Mouse (Mus musculus): ENCODE measurements around the gene Gimap7. TPM values are rescaled to one million over a fixed set of nuclear protein-coding genes. Genes with fewer than 3 reads are reported as not detected.

Gimap7 gene
- polyA plus RNA-seq (2016; fragmentation: Nextera tagmentation; extraction: Ambion mirVana), result not detected in 2 replicates

DNA sequence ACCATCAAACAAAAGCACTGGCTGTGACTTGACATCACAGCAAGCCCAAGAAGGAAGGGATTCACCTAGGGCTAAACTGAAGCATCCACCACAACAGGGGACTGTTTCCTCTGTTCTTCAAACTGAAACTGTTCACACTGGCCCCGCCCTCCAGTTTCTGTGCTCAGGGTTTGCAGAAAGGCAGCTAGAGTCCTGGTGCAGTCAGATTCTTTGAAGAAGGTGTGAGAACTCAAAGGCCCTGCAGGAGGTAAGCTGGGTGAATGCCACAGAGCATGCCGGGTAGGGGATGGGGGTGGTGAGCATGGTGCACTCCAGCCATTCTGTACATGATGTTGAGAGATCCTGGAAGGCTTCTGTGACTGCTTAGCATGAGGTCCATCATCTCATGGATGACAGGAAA lies at the start of gene Gimap7, which contains the start of gene Gm28053:
Gene Gimap7, plus strand, starts transcription at position 167 of the 400 bp plus-strand sequence.
Gene Gm28053, plus strand, starts transcription at position 153 of the 400 bp plus-strand sequence.
- Histone ChIP-seq H3K9ac (no peak within 1 kb of the TSS), H3K4me3 (no peak within 1 kb of the TSS), H3K4me1 (no peaks in the 10 kb centered on the region), H3K4me2 (replicated peaks) (no peak within 1 kb of the TSS), H3K36me3 (no peaks in the 10 kb centered on the region), H3K9me3 (no peaks in the 10 kb centered on the region), H3K27ac (no peak within 1 kb of the TSS), H3K27me3 (no peaks in the 10 kb centered on the region)
- ATAC-seq (ENCODE audit: insufficient number of reproducible peaks, insufficient read depth, low FRiP score, low TSS enrichment), result no peak
- 56% methylated on average over 2 of the region's 2 CpGs for WGBS

DNA sequence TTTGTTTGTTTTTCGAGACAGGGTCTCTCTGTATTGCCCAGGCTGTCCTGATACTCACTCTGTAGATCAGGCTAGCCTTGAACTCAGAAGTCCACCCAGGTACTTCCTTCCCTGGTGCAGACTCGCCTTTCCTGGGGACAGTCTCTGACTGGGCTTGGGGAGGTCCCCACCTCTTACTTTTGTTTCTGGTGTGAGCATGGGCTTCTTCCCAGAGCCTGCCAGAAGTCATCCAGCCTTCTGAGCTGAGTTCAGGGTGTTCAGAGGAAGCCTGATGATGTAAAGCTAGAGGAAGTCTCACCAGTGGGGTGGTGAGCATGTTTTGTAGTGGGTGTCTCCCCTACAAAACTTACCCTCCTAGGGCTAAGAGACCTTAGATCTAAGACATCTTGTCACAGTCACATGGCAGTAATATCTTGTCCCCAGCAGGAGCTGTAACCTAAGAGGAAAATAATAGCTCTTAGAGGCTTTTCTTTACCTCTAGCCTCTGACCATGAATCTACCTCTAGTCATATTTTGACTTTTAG lies 48.9 kb upstream of the Gimap7 start:
- H3K9me3 ChIP-seq, result no peaks in the 10 kb centered on the region
- H3K9ac ChIP-seq, result no peak overlapping the region
- no peak overlapping the region for H3K4me3 ChIP-seq
- no peak overlapping the region for H3K27ac ChIP-seq
- no peaks in the 10 kb centered on the region for H3K4me1 ChIP-seq
- no peaks in the 10 kb centered on the region for H3K27me3 ChIP-seq
- H3K4me2 ChIP-seq (replicated peaks), result no peak overlapping the region
- WGBS, result 53% methylated on average over 2 of the region's 2 CpGs
- ATAC-seq (ENCODE audit: insufficient number of reproducible peaks, insufficient read depth, low FRiP score, low TSS enrichment), result no peak
- H3K36me3 ChIP-seq, result no peaks in the 10 kb centered on the region

DNA sequence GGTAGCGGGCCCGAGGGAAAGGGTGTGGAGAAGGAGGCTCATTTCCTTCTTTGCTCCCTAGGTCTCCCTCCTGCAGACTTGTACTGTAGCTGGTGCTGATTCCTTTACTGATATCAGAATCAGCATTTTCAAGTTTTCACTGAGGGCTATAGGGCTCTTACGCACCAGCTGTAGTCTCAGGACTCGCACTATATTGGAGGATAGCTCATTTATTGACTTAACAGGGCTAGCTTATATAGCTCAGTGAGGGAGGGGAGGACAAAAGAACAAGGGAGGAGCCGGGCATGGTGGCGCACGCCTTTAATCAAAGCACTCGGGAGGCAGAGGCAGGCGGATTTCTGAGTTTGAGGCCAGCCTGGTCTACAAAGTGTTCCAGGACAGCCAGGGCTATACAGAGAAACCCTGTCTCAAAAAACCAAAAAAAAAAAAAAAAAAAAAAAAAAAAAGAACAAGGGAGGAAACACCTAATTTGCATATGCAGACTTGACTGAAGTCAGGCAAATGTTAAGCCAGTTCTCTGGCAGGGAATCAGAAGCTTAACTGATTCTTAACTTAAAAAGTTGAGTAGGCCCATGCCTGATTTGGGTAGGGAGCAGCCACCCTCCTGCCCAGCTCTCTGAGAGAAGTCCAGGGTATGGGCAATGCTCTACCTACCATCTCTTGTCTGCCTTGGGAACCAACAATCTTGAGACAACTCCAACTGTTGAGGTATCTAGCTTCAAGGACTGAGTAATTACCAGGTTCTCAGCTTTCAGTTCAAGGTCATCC lies 43.9 kb upstream of the Gimap7 start:
- no peak overlapping the region for H3K4me3 ChIP-seq
- no peaks in the 10 kb centered on the region; the same call in 1 of the 2 replicates for H3K4me1 ChIP-seq
- no peak overlapping the region for H3K27ac ChIP-seq
- 92% methylated on average over 9 of the region's 9 CpGs for WGBS
- H3K36me3 ChIP-seq, result no peaks in the 10 kb centered on the region
- no peak for ATAC-seq (ENCODE audit: insufficient number of reproducible peaks, insufficient read depth, low FRiP score, low TSS enrichment)
- H3K27me3 ChIP-seq, result no peaks in the 10 kb centered on the region
- no peaks in the 10 kb centered on the region for H3K9me3 ChIP-seq
- H3K4me2 ChIP-seq (replicated peaks), result no peak overlapping the region
- no peak overlapping the region for H3K9ac ChIP-seq

DNA sequence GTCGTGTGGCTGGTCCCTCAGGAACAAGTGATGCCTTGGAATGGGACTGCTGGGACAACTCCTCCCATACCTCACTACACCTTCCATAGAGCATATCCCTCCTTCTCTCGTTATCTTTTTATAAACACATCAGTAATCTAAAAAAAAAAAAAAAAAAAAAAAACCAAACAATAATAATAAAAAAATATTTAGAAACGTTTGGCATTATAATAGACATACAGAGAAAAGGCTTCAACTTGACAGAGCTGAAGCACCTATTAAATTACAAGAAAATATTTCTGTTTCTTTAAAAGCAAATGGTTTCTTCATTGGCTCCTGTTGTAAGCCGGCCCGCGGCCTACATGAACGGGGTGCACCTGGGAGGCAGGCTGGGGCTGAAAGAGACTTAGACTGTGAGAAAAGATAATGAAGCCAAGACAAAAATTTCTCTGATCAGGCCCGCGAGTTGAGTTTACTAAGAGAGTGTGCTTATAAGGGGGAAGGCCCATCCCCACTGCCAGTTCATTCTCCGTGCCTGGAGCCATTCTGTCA lies 43.0 kb upstream of the Gimap7 start:
- H3K36me3 ChIP-seq, result no peaks in the 10 kb centered on the region
- H3K4me2 ChIP-seq (replicated peaks), result peak overlapping the region; percentile 45
- no peaks in the 10 kb centered on the region; the same call in 1 of the 2 replicates for H3K4me1 ChIP-seq
- H3K4me3 ChIP-seq, result peak overlapping the region; percentile 27
- H3K27ac ChIP-seq, result no peak overlapping the region
- no peak for ATAC-seq (ENCODE audit: insufficient number of reproducible peaks, insufficient read depth, low FRiP score, low TSS enrichment)
- H3K9me3 ChIP-seq, result no peaks in the 10 kb centered on the region
- no peaks in the 10 kb centered on the region for H3K27me3 ChIP-seq
- WGBS, result 40% methylated on average over 10 of the region's 10 CpGs
- H3K9ac ChIP-seq, result no peak overlapping the region

DNA sequence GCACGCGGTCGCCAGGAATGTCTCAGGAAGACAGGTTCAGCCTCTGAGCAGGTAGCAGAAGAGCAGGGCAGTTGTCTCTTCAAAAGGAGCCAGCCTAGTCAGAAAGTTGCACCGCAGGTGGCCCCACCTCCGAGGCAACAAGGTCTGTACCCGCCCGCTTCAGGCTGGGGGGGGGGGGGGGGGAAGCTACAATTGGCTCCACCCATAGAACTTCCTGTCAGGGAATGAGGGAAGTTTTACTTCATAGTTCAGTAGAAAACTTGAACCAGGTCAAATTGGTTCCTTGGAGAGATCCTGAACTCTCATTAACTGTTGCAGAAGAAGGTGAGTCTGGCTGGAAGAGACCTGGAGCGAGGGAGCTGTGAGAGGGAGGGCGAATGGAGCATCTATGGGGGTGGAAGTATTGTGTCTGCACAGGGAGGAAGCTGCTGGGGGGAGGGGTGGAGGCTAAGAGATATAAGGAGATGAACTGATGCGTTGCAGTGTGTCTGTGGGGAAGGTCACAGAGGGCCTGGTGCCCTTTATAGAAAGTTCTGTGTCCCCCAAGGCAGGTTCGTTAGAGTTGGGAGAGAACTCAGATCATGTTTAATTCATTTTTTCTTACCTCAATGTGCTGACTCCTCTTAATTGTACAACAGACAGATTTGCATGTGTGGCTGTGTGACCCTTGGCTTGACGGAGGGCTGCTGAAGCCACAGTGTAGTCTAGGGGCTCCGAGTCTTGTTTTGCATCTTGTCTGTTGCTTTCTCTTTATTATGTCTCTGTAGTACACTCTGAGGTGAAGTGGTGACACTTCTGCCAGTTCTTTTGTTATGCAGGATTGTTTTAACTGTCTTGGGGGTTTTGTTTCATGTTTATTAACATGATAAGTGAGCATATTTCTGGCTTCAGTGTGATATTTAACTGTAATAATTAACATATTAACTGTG lies 42.2 kb upstream of the Gimap7 start, which contains the start of gene Gimap9:
Gene Gimap9, plus strand, starts transcription at position 199 of the 929 bp plus-strand sequence.
- peak within 1 kb of the TSS; percentile 27 for H3K4me3 ChIP-seq
- H3K9ac ChIP-seq, result 0 out of 2 replicates have a peak within 1 kb of the TSS, but pooled peaks have one; percentile 11
- H3K27me3 ChIP-seq, result no peaks in the 10 kb centered on the region
- H3K9me3 ChIP-seq, result no peaks in the 10 kb centered on the region
- WGBS, result 18% methylated on average over 13 of the region's 13 CpGs
- ATAC-seq (ENCODE audit: insufficient number of reproducible peaks, insufficient read depth, low FRiP score, low TSS enrichment), result no peak
- H3K27ac ChIP-seq, result no peak within 1 kb of the TSS
- no peaks in the 10 kb centered on the region for H3K36me3 ChIP-seq
- H3K4me2 ChIP-seq (replicated peaks), result peak within 1 kb of the TSS; percentile 45
- no peaks in the 10 kb centered on the region; the same call in 1 of the 2 replicates for H3K4me1 ChIP-seq

DNA sequence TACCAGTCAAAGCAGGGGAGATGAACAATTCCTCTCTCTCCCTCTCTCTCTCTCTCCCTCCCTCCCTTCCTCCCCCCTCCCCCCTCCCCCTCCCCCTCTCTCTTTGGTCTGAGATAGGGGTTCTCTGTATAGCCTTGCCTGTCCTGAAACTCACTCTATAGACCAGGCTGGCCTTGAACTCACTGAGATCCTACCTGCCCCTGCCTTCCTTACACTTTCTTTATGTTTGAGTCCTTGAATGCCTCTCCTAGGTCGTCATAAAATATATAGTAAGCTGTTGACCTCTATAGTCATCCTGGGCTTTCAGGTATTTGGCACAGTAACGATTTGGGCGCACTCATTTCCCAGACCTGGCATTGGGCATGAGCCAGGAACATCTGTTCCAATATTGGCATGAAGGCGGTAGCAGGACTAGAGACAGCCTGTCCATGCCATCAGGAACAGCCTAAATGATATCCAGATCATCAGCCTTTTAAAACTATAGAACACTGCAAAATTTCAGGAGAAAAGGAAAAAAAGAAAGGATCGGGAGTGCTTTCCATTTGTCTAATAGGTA lies 41.5 kb upstream of the Gimap7 start:
- WGBS, result 88% methylated on average over 5 of the region's 5 CpGs
- no peak overlapping the region for H3K27ac ChIP-seq
- no peak for ATAC-seq (ENCODE audit: insufficient number of reproducible peaks, insufficient read depth, low FRiP score, low TSS enrichment)
- H3K27me3 ChIP-seq, result no peaks in the 10 kb centered on the region
- peak overlapping the region; percentile 45 for H3K4me2 ChIP-seq (replicated peaks)
- no peak overlapping the region for H3K9ac ChIP-seq
- H3K9me3 ChIP-seq, result no peaks in the 10 kb centered on the region
- H3K36me3 ChIP-seq, result no peaks in the 10 kb centered on the region
- peak overlapping the region; percentile 27; the same call in 1 of the 2 replicates for H3K4me3 ChIP-seq
- H3K4me1 ChIP-seq, result no peaks in the 10 kb centered on the region; the same call in 1 of the 2 replicates

DNA sequence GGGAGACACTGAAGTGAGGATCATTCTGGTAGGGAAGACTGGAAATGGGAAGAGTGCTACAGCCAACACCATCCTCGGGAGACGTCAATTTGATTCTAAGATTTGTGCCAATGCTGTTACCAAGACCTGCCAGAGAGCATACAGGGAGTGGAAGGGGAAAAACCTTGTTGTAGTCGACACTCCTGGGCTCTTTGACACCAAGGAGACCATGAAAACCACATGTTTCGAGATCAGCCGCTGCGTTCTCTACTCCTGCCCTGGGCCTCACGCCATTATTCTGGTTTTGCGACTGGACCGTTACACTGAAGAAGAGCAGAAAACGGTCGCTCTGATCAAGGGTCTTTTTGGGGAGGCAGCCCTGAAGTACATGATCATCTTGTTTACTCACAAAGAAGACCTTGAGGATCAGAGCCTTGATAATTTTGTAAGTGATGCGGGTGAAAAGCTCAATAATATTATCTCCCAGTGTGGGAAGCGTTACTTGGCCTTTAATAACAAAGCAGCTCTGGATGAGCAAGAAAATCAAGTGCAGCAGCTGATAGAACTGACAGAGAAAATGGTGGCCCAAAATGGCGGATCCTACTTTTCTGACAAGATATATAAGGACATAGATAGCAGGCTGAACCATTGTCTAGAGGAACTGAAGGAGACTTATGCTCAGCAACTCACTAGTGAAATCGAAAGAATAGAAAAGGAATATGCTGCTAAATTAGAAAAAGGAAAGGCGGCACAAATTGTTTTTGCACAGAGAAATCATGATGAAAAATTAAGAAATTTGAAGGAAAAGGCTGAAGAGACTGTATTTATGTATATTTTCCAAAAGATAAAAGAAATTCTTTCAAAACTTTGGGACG lies 40.7 kb upstream of the Gimap7 start:
- no peak for ATAC-seq (ENCODE audit: insufficient number of reproducible peaks, insufficient read depth, low FRiP score, low TSS enrichment)
- no peak overlapping the region for H3K4me3 ChIP-seq
- H3K9me3 ChIP-seq, result no peaks in the 10 kb centered on the region
- no peak overlapping the region for H3K9ac ChIP-seq
- H3K27ac ChIP-seq, result no peak overlapping the region
- WGBS, result 93% methylated on average over 17 of the region's 17 CpGs
- H3K4me2 ChIP-seq (replicated peaks), result no peak overlapping the region
- H3K27me3 ChIP-seq, result no peaks in the 10 kb centered on the region
- no peaks in the 10 kb centered on the region; the same call in 1 of the 2 replicates for H3K4me1 ChIP-seq
- no peaks in the 10 kb centered on the region for H3K36me3 ChIP-seq

DNA sequence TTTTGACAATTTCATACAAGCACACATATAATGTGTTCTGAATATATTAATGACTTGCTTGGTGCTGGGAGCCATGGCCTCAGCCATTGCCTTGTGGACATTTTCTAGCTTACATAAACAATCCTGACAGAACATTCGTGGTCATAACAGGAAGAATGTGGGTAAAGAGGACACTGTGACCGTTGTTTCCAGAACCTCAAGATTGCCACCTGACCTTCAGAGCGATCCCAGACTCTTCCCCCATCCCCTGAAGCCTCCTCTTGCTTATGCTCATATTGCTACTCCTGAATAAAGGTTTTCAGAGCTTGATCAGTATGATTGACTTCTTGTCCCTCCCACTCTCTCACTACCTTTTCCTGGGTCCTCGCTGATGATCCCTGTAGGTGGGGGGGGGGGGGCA lies 40.0 kb upstream of the Gimap7 start:
- H3K9me3 ChIP-seq, result no peaks in the 10 kb centered on the region
- no peaks in the 10 kb centered on the region for H3K27me3 ChIP-seq
- H3K27ac ChIP-seq, result no peak overlapping the region
- WGBS, result 80% methylated on average over 4 of the region's 4 CpGs
- no peak overlapping the region for H3K9ac ChIP-seq
- H3K4me2 ChIP-seq (replicated peaks), result no peak overlapping the region
- H3K4me1 ChIP-seq, result no peaks in the 10 kb centered on the region; the same call in 1 of the 2 replicates
- no peak for ATAC-seq (ENCODE audit: insufficient number of reproducible peaks, insufficient read depth, low FRiP score, low TSS enrichment)
- H3K4me3 ChIP-seq, result no peak overlapping the region
- H3K36me3 ChIP-seq, result no peaks in the 10 kb centered on the region

DNA sequence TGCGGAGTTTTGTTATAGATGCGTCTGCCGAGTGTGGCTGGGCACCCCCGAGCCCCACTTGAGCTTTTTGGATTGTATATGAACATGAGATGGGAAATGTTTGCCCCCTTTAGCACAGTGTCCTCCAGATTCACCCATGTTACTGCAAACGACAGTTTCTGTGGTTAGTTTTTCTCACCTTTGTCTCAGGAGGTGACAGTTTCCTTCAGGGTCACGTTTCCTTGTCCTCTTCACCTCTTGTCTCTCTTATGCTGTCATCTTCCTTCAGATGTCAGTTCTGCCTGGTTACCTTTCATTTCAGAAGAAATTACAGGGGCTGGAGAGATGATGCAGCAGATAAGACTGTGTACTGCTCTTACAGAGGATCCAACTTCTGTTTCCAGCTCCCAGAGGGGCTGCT lies 38.7 kb upstream of the Gimap7 start:
- Histone ChIP-seq H3K27ac (no peak overlapping the region), H3K27me3 (no peaks in the 10 kb centered on the region), H3K4me3 (no peak overlapping the region), H3K4me2 (replicated peaks) (no peak overlapping the region), H3K4me1 (no peaks in the 10 kb centered on the region; the same call in 1 of the 2 replicates), H3K9ac (no peak overlapping the region), H3K36me3 (no peaks in the 10 kb centered on the region), H3K9me3 (no peaks in the 10 kb centered on the region)
- no peak for ATAC-seq (ENCODE audit: insufficient number of reproducible peaks, insufficient read depth, low FRiP score, low TSS enrichment)
- 78% methylated on average over 6 of the region's 6 CpGs for WGBS

DNA sequence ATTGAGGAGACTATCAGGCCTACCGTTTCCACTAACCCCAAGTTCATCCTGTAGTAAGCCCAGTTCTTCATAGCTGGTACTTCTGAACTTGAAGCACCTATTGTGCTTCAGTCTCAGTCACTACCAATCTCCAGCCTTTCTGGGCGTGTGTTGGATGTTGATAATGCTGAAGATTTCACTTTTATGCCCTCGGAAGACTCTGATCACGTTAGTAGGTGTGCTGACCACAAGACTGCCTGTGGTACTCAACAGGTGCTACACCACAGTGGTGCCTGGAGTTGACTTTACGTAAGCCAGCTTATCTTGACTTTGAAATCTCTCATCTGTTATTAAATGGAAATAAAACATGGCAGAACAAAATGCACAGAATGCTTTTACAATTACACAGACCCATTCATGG lies 38.0 kb upstream of the Gimap7 start:
- Histone ChIP-seq H3K27ac (no peak overlapping the region), H3K9me3 (no peaks in the 10 kb centered on the region), H3K36me3 (no peaks in the 10 kb centered on the region), H3K9ac (no peak overlapping the region), H3K4me3 (no peak overlapping the region), H3K4me1 (no peaks in the 10 kb centered on the region; the same call in 1 of the 2 replicates), H3K4me2 (replicated peaks) (no peak overlapping the region), H3K27me3 (no peaks in the 10 kb centered on the region)
- ATAC-seq (ENCODE audit: insufficient number of reproducible peaks, insufficient read depth, low FRiP score, low TSS enrichment), result no peak
- WGBS, result 83% methylated on average over 5 of the region's 5 CpGs
